Mouse (Mus musculus): ENCODE data around the gene Gm4836.
"Not testable (repeated sequence)": the region's sequence is repeated elsewhere in the genome, so short reads cannot be mapped to it uniquely, and the experiment has no call there.

Gene Gm4836

DNA sequence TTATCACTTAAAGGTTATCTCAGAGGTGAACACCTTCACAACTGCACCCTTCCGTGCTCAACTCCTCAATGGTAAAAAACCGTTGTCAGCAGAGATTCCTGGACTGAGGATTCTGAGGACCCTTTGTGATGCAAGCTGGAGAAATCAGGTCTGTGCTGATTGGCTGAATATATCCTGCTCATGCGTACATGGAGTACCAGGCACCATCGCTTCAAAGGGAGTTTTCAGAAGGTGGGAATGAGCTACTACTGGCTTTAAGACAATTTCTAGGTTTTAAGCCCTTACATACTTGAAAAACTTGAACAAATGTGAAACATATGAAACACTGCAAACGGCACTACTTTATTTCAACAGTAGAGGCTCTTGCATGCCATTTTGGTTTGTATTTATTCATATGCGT is at the start of gene Gm4836:
Gene Gm4836 (minus strand): TSS at position 101 of the 400 bp plus-strand sequence.
- not testable (repeated sequence) for DNase-seq
